Mouse (Mus musculus): ENCODE results near the gene Usp39. TPM values are rescaled to one million over a fixed set of nuclear protein-coding genes. Genes with fewer than 3 reads are reported as not detected.

The Usp39 gene
- polyA plus RNA-seq, 1 experiment from 2014 or later: 32.6 TPM

GRCm38 (mm10) chr6:72323786-72324508 is 21.0 kb downstream of the Usp39 start:
- Histone ChIP-seq H3K27ac (ENCODE audit: low read length) (peak overlapping the region; percentile 86), H3K4me2 (ENCODE audit: low read depth, low read length) (peak overlapping the region; percentile 10)

DNA sequence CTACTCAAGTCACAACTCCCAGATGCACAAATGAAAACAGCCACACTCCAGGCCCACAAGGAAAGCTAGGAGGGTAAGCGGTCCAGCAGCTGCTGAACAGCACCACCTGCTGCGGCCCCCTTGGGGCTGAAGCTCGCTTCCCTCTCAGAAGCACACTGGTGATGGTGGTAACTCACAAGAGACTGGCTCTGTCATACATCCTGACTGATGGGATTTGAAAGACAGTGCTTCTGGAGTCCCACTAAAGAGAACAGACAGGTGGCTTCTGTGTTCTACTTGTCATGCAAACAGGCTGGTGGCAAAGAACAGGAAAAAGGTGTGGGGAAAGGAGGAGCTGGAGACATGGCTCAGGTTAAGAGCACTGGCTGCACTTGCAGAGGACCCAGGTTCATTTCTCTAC is 22.0 kb downstream of the Usp39 start:
- H3K9ac ChIP-seq (ENCODE audit: low read depth, low read length): no peak overlapping the region
- H3K27me3 ChIP-seq (ENCODE audit: control insufficient read depth, insufficient read depth, low read depth, low read length): no peaks in the 10 kb centered on the region
- H3K27ac ChIP-seq (ENCODE audit: low read length): no peak overlapping the region
- H3K9me3 ChIP-seq (replicated peaks; ENCODE audit: control insufficient read depth, low read length): no peaks in the 10 kb centered on the region
- 90% methylated on average over 3 of the region's 3 CpGs for WGBS (ENCODE audit: insufficient replicate concordance)
- H3K4me1 ChIP-seq (ENCODE audit: control insufficient read depth, low read depth, low read length): peaks cover 16% of the 10 kb centered on the region
- no peak for ATAC-seq (ENCODE audit: low read depth)
- H3K36me3 ChIP-seq (ENCODE audit: control insufficient read depth, insufficient read depth): peaks cover 91% of the 10 kb centered on the region
- H3K4me2 ChIP-seq (ENCODE audit: low read depth, low read length): no peak overlapping the region
- no peak overlapping the region for H3K4me3 ChIP-seq (ENCODE audit: low read depth, low read length)

More at GRCm38 (mm10) chr6:72323786-72324508, 21.0 kb downstream of the Usp39 start:
- peaks cover 89% of the 10 kb centered on the region for H3K36me3 ChIP-seq (ENCODE audit: control insufficient read depth, insufficient read depth)
- no peaks in the 10 kb centered on the region for H3K27me3 ChIP-seq (ENCODE audit: control insufficient read depth, insufficient read depth, low read depth, low read length)
- peaks cover 16% of the 10 kb centered on the region for H3K4me1 ChIP-seq (ENCODE audit: control insufficient read depth, low read depth, low read length)
- ATAC-seq (ENCODE audit: low read depth): peak; percentile 97
- H3K9ac ChIP-seq (ENCODE audit: low read depth, low read length): 0 out of 2 replicates have a peak overlapping the region, but pooled peaks have one; percentile 7
- H3K4me3 ChIP-seq (ENCODE audit: low read depth, low read length): no peak overlapping the region
- no peaks in the 10 kb centered on the region for H3K9me3 ChIP-seq (replicated peaks; ENCODE audit: control insufficient read depth, low read length)
- 59% methylated on average over 6 of the region's 6 CpGs for WGBS (ENCODE audit: insufficient replicate concordance)

DNA sequence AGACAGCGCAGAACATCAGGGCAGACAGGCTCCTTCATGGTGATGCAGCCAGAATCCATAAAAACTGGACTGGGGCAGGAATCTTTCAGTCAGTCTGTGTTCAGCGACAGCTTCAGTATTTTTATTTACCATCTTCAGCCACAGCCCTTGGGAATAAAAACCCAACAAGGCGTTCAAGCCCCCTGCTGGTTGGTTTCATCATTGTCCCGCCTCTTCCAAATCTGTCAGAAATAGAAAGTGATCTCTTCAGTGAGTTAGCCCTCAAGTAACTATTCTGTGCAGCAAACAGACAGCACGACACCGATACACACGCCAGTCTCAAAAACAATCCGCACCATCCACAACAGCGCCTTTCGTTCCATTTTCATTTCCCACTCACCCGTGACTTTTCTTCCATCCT is 26.0 kb downstream of the Usp39 start:
- ATAC-seq (ENCODE audit: low read depth): no peak
- WGBS (ENCODE audit: insufficient replicate concordance): 70% methylated on average over 11 of the region's 11 CpGs
- no peaks in the 10 kb centered on the region for H3K9me3 ChIP-seq (replicated peaks; ENCODE audit: control insufficient read depth, low read length)
- H3K4me2 ChIP-seq (ENCODE audit: low read depth, low read length): no peak overlapping the region
- peaks cover 10% of the 10 kb centered on the region for H3K4me1 ChIP-seq (ENCODE audit: control insufficient read depth, low read depth, low read length)
- no peaks in the 10 kb centered on the region for H3K27me3 ChIP-seq (ENCODE audit: control insufficient read depth, insufficient read depth, low read depth, low read length)
- H3K36me3 ChIP-seq (ENCODE audit: control insufficient read depth, insufficient read depth): peaks cover 67% of the 10 kb centered on the region
- no peak overlapping the region for H3K4me3 ChIP-seq (ENCODE audit: low read depth, low read length)
- no peak overlapping the region for H3K9ac ChIP-seq (ENCODE audit: low read depth, low read length)
- H3K27ac ChIP-seq (ENCODE audit: low read length): no peak overlapping the region

- Histone ChIP-seq H3K27ac (ENCODE audit: low read length) (no peak overlapping the region), H3K9me3 (replicated peaks; ENCODE audit: control insufficient read depth, low read length) (no peaks in the 10 kb centered on the region), H3K4me2 (ENCODE audit: low read depth, low read length) (no peak overlapping the region), H3K4me1 (ENCODE audit: control insufficient read depth, low read depth, low read length) (peaks cover 4% of the 10 kb centered on the region), H3K27me3 (ENCODE audit: control insufficient read depth, insufficient read depth, low read depth, low read length) (no peaks in the 10 kb centered on the region), H3K4me3 (ENCODE audit: low read depth, low read length) (no peak overlapping the region), H3K36me3 (ENCODE audit: control insufficient read depth, insufficient read depth) (peaks cover 62% of the 10 kb centered on the region), H3K9ac (ENCODE audit: low read depth, low read length) (no peak overlapping the region)
- ATAC-seq (ENCODE audit: low read depth): no peak
- 61% methylated on average over 5 of the region's 5 CpGs for WGBS (ENCODE audit: insufficient replicate concordance)
Observed at GRCm38 (mm10) chr6:72318440-72318839, 26.5 kb downstream of the Usp39 start.

- ATAC-seq (ENCODE audit: low read depth): no peak
- 66% methylated on average over 1 of the region's 1 CpGs for WGBS (ENCODE audit: insufficient replicate concordance)
- Histone ChIP-seq H3K4me1 (ENCODE audit: control insufficient read depth, low read depth, low read length) (no peaks in the 10 kb centered on the region), H3K4me2 (ENCODE audit: low read depth, low read length) (no peak overlapping the region), H3K4me3 (ENCODE audit: low read depth, low read length) (no peak overlapping the region), H3K9me3 (replicated peaks; ENCODE audit: control insufficient read depth, low read length) (no peaks in the 10 kb centered on the region), H3K36me3 (ENCODE audit: control insufficient read depth, insufficient read depth) (peaks cover 51% of the 10 kb centered on the region), H3K9ac (ENCODE audit: low read depth, low read length) (no peak overlapping the region), H3K27me3 (ENCODE audit: control insufficient read depth, insufficient read depth, low read depth, low read length) (no peaks in the 10 kb centered on the region), H3K27ac (ENCODE audit: low read length) (no peak overlapping the region)
Observed at GRCm38 (mm10) chr6:72316044-72316443, 28.9 kb downstream of the Usp39 start.

DNA sequence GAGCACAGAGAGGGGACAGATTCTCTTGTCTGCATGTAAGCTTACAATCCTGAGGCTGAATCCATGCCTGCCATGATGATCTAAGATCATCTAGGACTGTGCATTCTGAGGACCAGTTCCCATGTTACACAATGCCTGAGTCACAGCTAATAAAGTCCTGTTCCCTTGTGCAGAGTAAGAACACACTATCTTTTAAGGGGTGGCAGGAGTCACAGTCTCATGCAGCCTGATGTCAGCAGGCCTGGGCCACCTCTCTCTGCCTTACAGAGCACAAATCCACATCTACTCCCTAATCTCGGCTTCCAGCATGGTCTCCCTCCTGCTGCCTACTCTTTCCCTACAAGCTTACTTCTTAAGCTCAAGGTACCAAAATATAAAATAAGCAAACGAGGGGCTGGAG is 29.6 kb downstream of the Usp39 start:
- Histone ChIP-seq H3K9ac (ENCODE audit: low read depth, low read length) (no peak overlapping the region), H3K27me3 (ENCODE audit: control insufficient read depth, insufficient read depth, low read depth, low read length) (no peaks in the 10 kb centered on the region), H3K4me3 (ENCODE audit: low read depth, low read length) (no peak overlapping the region), H3K27ac (ENCODE audit: low read length) (no peak overlapping the region), H3K36me3 (ENCODE audit: control insufficient read depth, insufficient read depth) (peaks cover 44% of the 10 kb centered on the region), H3K9me3 (replicated peaks; ENCODE audit: control insufficient read depth, low read length) (no peaks in the 10 kb centered on the region), H3K4me1 (ENCODE audit: control insufficient read depth, low read depth, low read length) (no peaks in the 10 kb centered on the region), H3K4me2 (ENCODE audit: low read depth, low read length) (no peak overlapping the region)
- 80% methylated on average over 2 of the region's 2 CpGs for WGBS (ENCODE audit: insufficient replicate concordance)
- no peak for ATAC-seq (ENCODE audit: low read depth)

GRCm38 (mm10) chr6:72313124-72313867 is 31.7 kb downstream of the Usp39 start:
- Histone ChIP-seq H3K4me1 (ENCODE audit: control insufficient read depth, low read depth, low read length) (no peaks in the 10 kb centered on the region), H3K27me3 (ENCODE audit: control insufficient read depth, insufficient read depth, low read depth, low read length) (no peaks in the 10 kb centered on the region), H3K27ac (ENCODE audit: low read length) (no peak overlapping the region), H3K4me3 (ENCODE audit: low read depth, low read length) (no peak overlapping the region), H3K36me3 (ENCODE audit: control insufficient read depth, insufficient read depth) (peaks cover 24% of the 10 kb centered on the region), H3K9ac (ENCODE audit: low read depth, low read length) (no peak overlapping the region), H3K4me2 (ENCODE audit: low read depth, low read length) (no peak overlapping the region), H3K9me3 (replicated peaks; ENCODE audit: control insufficient read depth, low read length) (no peaks in the 10 kb centered on the region)
- WGBS (ENCODE audit: insufficient replicate concordance): 79% methylated on average over 11 of the region's 11 CpGs
- no peak for ATAC-seq (ENCODE audit: low read depth)

DNA sequence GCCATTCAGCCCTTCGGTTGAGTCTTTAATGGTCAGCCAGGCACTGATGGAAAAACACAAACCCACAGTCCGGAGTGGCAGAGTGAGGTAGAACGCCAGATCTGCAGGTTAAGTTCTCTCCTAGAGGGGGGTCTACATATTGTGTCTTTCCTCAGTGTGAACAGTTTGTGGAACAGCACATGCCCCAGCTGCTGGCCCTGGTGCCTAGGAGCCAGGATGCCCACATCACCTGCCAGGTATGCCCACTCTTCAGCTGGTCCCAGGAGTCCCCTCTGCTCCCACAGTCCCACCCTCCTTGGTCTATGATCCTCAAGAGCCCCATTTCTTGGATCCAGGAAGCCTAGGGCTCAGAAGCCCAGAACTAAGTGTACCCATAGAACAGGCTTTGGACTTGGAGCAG is 32.8 kb downstream of the Usp39 start:
- H3K4me3 ChIP-seq (ENCODE audit: low read depth, low read length): no peak overlapping the region
- no peaks in the 10 kb centered on the region for H3K4me1 ChIP-seq (ENCODE audit: control insufficient read depth, low read depth, low read length)
- peaks cover 14% of the 10 kb centered on the region for H3K36me3 ChIP-seq (ENCODE audit: control insufficient read depth, insufficient read depth)
- H3K9me3 ChIP-seq (replicated peaks; ENCODE audit: control insufficient read depth, low read length): no peaks in the 10 kb centered on the region
- H3K4me2 ChIP-seq (ENCODE audit: low read depth, low read length): no peak overlapping the region
- no peak for ATAC-seq (ENCODE audit: low read depth)
- no peaks in the 10 kb centered on the region for H3K27me3 ChIP-seq (ENCODE audit: control insufficient read depth, insufficient read depth, low read depth, low read length)
- no peak overlapping the region for H3K9ac ChIP-seq (ENCODE audit: low read depth, low read length)
- 93% methylated on average over 3 of the region's 3 CpGs for WGBS (ENCODE audit: insufficient replicate concordance)
- H3K27ac ChIP-seq (ENCODE audit: low read length): no peak overlapping the region

- WGBS (ENCODE audit: insufficient replicate concordance): 63% methylated on average over 9 of the region's 9 CpGs
- H3K36me3 ChIP-seq (ENCODE audit: control insufficient read depth, insufficient read depth): no peaks in the 10 kb centered on the region
- no peak overlapping the region for H3K4me2 ChIP-seq (ENCODE audit: low read depth, low read length)
- H3K27ac ChIP-seq (ENCODE audit: low read length): no peak overlapping the region
- no peak for ATAC-seq (ENCODE audit: low read depth)
- peaks cover 8% of the 10 kb centered on the region for H3K4me1 ChIP-seq (ENCODE audit: control insufficient read depth, low read depth, low read length)
- no peak overlapping the region for H3K9ac ChIP-seq (ENCODE audit: low read depth, low read length)
- H3K4me3 ChIP-seq (ENCODE audit: low read depth, low read length): no peak overlapping the region
- H3K9me3 ChIP-seq (replicated peaks; ENCODE audit: control insufficient read depth, low read length): no peaks in the 10 kb centered on the region
- no peaks in the 10 kb centered on the region for H3K27me3 ChIP-seq (ENCODE audit: control insufficient read depth, insufficient read depth, low read depth, low read length)
Observed at GRCm38 (mm10) chr6:72303510-72303909, 41.5 kb downstream of the Usp39 start.

All from liver, embryonic 16.5 days (tissue).